Mouse (Mus musculus) adrenal gland, postnatal 36 days (tissue): ENCODE data around the gene Flcn. TPM values are rescaled to one million over a fixed set of nuclear protein-coding genes. Genes with fewer than 3 reads are reported as not detected.
A peak's percentile ranks its signal among the peaks of the same experiment; 100 is the strongest.
"Not testable (repeated sequence)": the region's sequence is repeated elsewhere in the genome, so short reads cannot be mapped to it uniquely, and the experiment has no call there.

ENCODE experiments used
- DNase-seq, 2 experiments: peaks; one replicate each; pipeline ENCODE4 v3.0.0; 2021; ENCODE audit warnings: mixed read lengths in 1 of 2
- long read RNA-seq, 2 experiments: library from polyadenylated mRNA; stranded (forward); transcript quantifications; one replicate each; pipeline ENCODE4 v2.0.0; 2021; ENCODE audit warnings: borderline sequencing depth in 2 of 2
- total RNA-seq, 2 experiments: library from RNA; stranded (reverse); gene quantifications; 2 replicates each; pipeline ENCODE4 v1.2.3; 2021

The Flcn gene
- total RNA-seq: 100 to 1,000 TPM in 1 of 2 experiments, 10 to 100 TPM in 1; 46.9 to 101 TPM
- long read RNA-seq, experiment 1, transcript Flcn-203 (13 exons, 3,437 nt): major isoform, 44 of 92 reads
- long read RNA-seq, experiment 1, partial matches to known transcripts: 14 of 92 reads
- long read RNA-seq, experiment 1, other reads (novel, unspliced or antisense): 33 of 92 reads
- long read RNA-seq, experiment 2, transcript Flcn-203 (13 exons, 3,437 nt): major isoform, 6 of 18 reads
- long read RNA-seq, experiment 2, partial matches to known transcripts: 2 of 18 reads
- long read RNA-seq, experiment 2, other reads (novel, unspliced or antisense): 10 of 18 reads

DNA sequence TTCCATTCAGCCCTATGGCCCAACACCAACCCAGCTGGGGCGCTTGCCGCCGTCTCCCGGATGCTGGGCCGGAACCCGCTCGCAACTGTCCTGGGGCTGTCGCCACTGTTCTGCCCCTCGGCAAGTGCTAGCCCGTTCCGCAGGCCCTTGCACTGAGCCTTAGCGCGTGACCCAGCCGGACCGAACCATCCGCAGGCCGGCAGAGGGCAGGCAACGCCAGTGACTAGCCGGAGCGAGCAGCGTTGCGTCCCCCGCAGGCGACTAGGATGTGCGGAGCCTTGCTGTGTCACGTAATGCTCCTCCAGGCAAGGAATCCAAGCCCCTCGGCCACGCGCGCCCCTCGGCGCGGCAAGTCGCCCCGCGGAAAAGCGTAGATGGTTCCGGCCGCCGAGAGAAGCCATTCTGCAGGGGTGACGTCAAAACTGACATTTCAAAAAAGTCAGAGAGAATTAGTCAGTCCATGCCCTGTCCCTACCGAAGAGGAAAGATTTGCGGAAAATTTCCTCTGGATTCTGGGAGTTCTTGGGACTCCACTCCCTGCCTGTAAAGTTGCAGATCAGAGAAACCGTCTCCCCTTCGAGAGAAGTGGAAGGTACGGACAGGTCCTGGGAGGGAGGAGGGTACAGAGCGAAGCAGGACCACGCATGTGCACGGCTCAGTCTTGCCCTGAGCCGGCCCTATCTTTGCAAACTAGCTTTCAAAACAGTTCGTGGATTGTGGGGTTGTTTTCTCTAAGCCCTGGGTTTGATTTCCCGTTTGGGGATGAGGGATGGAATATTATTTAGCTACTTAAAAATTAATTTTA lies at the start of gene Flcn:
Gene Flcn, minus strand, starts transcription at position 347 of the 805 bp plus-strand sequence.
- peak; percentile 89 to 90 for DNase-seq

DNA sequence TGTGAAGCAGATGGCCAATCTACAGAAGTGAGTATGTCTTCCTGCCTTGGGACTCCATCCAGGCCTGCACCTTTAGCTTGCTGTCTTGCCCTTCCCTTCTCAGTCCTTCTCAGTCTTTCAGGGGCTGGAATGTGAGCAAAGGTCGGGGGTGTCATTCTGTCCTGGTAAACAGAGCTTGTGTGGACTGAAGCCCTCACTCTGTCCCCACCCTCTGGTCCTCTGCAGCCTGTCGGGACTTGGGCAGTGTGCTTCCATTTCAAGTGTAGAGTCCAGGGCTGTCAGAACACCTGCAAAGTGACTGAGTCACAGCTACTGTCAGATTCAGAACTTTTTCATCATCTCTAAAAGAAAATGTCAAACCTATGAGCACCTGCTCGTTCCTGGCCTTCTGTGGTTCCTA lies 43.0 kb upstream of the Flcn start:
- no peak for DNase-seq

DNA sequence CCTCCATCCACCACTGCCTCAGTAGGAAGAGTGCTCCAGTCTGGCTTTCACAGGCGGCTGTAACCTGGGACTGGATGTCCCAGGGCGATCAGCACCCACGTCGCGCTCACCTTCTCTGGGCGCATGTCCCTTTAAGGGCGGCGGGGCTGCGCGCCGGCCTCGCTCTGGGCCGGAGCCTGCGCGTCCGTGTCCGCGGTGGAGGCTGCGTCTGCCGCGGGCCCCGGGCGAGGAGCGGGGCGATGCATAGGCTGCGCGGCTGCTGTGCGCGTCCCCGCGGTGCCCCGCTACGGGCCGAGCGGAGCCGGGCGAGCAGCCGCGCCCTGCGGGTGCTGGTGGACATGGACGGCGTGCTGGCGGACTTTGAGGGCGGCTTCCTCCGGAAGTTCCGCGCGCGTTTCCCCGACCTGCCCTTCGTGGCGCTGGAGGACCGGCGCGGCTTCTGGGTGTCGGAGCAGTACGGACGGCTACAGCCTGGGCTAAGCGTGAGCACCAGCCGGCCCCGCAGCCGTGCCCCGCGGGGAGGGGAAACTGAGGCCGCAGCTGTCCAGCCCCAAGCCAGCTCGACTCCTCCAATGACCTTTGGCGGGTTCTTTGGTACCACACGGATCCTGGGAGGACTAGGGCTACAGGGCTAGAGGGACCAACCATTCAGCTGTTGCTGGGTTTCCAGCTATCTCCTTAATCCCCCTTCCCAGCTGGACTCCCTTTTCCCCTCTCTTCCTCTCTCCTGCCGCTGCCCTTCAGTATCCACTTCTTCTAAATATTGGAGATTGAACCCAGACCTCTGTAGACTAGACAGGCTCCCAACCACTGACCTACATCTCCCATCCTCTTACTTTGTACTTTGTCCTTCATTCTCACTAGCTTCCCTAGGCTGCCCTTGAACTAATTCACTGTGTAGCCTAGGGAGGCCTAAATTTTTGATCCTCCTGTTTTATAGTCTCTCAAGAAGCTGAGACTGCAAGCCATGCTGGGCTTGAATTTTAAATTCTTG lies 38.4 kb upstream of the Flcn start:
- peak; percentile 87 to 88 for DNase-seq

DNA sequence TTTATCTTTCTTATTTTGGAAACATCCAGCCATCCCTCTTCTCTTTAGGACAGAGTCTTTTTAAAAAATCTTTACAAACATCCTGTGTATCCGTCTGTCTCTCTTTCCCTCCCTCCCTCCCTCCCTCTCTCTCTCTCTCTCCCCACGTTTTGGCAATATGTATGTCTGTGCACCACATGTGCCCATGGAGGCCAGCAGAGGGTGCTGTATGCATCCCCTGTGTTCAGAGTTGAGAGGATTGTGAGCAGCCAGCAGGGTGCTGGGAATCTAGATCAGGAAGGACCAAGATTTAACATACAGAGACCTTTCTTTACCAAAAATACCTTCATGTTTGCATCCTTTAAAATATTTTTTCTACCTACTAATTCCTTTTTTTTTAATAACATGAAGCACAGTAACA lies 37.3 kb upstream of the Flcn start:
- DNase-seq: peak; percentile 39 to 61

DNA sequence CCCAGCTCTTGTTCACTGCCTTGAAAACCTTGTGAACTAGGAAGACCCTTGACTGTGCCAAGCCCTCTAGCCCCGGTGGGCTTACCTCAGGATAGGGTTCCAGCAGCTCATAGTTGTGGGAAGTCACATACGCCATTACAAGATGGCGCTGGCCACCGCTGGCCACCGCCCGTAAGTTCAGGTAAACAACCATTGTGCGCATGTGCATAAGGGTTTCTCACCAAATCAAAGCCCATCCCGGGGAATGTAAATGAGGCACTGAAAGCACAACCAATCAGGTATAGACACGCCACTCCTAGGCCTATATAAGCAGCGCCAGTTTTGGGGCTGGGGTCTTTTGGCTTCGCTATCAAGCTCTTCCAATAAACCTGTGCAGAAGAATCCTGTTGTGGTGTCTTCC lies 36.5 kb upstream of the Flcn start:
- DNase-seq: no peak

DNA sequence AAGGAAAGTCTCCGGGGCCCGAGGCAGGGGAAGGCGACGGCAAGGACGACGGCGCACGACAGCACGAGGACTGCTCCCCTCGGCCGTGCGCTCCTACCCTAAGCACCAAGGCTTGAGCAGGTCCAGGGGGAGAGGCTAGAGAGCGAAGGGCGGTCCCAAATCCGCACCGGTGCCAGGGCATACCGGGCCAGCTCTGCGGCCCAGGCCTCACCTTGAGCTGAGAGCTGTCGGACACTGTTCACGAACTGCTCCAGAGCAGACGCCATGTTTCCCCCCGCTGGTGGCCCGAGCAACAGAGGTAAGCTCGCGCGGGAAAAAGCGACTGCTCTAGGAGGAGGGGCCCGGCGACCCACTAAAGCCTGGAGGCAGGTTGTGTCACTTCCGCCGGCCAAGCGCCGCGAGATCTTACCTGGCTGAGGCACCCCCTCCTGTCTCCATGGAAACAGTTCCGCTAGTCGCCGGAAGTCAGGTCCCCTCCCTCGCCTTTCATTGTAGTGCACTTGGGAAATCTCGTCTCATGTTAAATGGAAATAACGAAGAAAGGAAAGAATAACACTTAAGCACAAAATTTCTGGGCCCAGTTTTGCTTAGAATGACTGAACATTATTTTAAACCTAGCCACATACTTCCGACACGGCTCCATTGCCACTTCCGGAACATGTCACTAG lies 29.8 kb upstream of the Flcn start, which contains the start of gene Cops3:
Gene Cops3, minus strand, starts transcription at position 380 of the 668 bp plus-strand sequence.
- DNase-seq: peak; percentile 96 to 97

DNA sequence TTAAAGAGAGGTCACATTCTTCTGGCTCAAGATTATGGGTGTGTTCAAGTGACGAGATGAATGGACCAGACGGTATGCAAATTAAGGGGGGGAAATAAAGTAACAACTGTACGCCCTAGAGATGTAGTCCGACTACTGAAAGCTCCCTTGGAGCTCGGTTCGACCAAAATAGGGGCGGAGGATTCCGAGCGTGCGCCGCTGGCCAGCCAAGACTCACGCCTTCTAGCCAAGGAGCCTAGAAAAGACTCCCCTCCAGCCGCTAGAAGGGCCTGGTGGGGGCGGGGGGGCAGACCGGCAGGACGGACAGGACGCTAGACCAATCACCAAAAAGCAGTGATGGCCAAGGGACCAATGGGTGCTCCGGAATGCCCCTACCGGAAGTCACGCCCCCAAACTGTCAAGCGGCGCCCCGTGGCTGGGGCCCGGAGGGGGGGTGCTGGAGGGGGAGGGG lies 29.2 kb upstream of the Flcn start, which contains the start of gene Nt5m:
Gene Nt5m, plus strand, starts transcription at position 440 of the 451 bp plus-strand sequence.
- DNase-seq: peak; percentile 95 to 96

DNA sequence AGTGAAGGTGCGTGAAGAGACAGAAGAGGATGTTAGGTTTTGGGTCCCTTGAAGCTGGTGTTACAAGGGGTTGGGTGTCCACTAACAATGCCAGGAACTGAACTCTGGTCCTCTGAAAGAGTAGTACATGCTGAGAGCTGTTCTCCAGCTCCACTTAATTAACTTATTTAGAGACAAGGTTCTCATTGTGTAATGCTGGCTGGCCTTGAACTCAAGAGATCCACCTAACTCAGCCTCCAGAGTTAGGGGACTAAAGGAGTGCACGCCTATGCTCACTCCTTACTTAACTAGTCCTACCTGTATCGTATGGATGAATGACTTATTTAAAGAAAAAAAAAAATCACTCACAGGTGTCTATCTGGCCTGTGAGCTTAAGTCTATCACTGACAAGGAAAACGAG lies 28.6 kb upstream of the Flcn start:
- DNase-seq: no peak

DNA sequence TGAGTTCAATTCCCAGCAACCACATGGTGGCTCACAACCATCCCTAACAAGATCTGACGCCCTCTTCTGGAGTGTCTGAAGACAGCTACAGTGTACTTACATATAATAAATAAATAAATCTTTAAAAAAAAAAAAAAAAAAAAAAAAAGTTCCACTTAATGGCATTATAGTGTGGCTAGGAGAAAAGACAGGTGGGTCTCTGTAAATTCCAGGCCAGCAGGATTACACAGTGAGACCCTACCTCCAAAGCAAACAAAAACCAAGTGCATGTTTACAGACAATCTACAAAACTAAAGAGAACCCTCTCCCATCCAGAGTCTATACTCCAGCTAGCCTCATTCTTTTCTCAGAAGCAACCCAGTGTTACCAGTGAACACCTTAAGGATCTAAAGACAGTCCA lies 28.0 kb upstream of the Flcn start:
- DNase-seq: not testable (repeated sequence)

DNA sequence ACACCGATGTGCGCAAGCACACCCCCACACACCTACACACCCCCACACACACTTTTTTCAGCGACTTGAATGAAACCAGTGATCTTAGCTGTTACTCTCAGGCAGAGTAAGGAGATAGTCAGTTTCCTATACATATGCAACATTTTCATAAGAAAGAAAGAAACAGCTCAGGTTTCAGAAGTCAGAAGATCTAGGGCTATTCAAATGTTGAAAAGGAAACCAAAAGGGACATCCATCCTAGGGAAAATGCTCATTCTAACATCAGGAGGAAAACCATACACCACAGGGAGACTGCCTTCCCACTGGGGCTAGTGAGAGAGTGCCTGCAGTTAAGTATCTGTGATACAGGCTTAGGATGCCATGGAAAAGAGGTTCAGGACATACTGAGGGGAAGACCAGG lies 11.8 kb upstream of the Flcn start:
- no peak for DNase-seq

DNA sequence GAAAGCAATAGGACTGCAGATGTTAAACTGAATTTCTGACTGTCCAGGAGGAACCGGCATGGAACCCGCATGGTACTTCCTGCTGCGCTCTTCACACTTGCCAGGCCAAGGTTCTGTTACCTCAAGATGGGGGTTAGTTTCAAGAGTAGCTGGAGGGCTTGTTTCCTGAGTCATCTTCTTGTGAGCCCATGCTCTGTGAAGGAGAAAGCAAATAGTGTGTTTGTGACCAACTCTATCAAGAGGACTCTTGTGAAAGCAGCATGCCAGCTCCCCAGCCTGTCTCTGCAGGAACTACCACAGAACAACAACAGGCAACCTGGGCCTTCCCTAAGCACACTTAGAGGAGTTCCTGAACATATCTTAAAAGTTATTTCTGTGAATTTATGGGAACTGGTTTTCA lies 8.1 kb upstream of the Flcn start:
- no peak for DNase-seq

DNA sequence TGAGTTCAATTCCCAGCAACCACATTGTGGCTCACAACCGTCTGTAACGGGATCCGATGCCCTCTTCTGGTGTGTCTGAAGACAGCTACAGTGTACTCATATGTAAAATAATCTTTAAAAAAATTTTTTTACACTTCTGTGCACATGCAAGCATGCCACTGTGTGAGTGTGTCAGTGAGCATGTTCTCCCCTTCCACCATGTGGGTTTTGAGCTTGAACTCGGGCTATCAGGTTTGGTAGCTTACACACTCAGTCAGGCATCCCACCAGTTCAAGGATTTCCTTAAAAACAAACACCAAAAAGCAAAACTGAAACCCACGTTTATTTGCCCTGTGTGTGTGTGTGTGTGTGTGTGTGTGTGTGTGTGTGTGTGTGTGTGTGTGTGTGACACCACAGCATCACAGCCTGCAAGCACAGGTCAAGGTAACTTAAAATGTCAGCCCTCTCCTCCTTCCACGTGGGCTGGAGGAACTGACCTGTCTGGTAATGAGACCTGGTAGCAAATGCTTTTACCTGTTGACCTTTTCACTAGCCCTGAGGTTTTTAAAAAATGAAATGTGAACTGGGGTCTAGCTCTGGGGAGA lies 5.8 kb upstream of the Flcn start:
- DNase-seq: no peak

DNA sequence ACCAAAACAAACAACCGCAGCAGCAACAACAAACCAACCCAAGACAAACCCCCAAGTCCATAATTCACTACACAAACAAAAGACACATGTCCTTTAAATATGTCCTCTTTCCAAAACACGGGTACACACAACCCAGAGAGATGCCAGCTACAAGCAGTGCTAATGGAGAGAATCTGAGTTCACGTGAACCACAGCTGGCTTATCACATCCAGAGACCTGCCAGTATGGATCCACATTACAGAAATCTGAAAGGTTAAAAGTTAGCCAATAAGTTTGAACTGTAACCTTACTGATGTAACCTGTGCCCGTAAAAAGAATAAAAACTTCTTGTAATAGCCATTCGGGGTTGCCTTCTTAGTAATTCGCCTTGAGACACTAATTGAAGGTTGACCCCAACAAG lies 5.1 kb upstream of the Flcn start:
- DNase-seq: no peak

DNA sequence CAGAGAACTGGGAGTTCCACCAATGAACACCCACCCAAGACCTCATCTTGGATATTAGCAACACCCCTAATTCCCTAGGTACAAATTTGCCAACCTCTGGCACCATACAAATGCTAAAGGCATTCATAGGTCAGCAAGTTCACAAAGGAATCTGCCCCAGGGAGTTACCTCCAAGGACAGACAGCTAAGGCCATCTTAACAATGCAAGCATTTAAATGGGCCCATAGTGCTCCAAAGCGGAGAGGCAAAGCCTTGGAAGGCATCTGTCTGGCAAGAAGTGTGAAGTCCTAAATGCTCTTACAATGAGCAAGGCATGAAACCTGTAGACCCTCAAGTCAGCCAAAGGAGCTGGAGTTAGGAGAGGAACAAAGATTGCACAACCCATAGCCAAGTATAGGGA lies 4.5 kb upstream of the Flcn start:
- no peak for DNase-seq

DNA sequence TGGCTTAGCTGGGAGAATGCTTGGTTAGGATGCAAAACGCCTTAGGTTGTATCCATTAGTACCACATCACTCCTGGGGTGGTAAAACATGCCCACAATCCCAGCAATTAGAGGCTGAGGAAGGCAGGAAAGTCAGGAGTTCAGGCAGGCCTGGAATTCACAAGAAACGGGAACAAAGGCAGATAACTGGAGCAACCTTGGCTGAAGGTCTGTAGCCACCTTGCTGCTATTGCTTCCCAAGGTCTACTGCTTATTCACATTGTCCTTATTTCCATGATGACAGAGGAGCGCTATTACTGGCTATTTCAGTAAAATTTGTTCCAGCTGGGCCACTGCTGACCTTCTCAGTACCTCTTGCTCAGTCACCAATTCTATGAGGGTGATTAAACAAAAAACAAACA lies 3.5 kb upstream of the Flcn start:
- DNase-seq: peak; percentile 43 to 45

DNA sequence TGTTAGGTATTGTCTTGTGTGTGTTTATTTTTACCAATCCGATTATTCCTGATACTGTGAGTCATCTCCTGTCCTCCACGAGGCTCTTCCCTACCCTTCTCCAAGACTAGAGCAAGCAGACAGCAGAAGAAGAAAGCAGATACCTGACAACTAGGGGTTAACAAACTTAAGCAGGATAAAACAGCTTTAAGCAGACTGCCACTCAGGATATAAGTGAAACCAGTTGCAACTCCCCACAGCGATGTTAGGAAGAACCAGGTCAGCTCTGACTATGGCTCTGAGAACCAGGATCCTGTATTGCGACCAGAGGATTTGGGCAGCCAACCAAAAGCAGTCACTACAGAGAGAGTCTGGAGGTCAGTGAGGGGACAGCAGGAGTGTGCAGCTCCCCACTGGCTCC lies 1.4 kb upstream of the Flcn start:
- peak in 1 of 2 experiments; percentile 32 for DNase-seq

DNA sequence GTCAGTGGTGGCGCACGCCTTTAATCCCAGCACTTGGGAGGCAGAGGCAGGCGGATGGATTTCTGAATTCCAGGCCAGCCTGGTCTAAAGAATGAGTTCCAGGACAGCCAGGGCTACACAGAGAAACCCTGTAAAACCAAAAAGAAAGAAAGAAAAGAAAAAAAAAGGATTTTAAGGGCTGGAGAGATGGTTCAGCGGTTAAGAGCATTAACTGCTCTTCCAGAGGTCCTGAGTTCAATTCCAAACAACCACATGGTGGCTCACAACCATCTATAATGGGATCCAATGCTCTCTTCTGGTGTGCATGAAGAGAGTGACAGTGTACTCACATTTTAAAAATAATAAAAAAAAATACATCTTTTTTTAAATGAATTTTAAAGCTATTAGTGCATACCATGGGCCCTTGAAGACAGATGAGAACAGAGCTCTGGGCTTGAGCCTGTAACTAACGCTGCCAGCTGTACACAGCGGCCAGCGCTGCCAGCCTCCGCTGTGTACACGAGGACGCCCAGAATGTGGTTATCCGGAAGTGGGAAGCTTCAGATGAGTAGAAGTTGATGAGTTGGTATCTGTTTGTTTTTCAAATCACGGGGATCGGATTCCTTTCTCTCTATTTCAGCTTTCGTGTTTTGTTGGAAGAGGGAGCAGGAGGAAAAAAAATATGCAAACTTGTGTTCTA lies 803 bp upstream of the Flcn start:
- DNase-seq: no peak

DNA sequence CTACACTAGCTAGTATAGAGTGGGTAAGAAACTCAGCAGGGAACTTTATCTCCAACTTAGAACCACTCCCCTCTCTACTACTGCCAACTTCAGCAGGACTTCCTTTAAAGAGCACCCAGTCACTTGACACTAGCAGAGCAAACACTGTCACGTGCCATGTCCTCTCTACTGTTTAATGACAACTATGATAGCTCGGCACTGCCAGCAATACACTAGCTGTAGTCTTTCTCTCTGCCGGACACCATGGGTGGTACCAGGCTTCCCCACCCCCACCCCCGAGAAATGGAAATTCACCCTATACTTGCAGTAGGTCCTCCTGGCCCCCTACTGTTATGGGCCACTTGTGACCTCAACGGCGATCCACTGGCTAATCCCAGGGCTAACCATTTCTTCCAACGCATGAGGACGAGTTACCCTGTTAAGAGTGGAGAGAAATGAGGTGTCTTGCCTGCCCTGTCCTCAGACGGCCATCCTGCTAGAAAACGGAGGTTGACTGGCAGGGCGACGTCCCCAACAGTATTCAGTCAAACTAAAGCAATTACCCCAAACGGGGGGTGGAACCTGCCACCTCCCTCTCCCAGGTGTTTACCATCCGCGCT lies 646 bp downstream of the Flcn start:
- DNase-seq: peak; percentile 32 to 49

DNA sequence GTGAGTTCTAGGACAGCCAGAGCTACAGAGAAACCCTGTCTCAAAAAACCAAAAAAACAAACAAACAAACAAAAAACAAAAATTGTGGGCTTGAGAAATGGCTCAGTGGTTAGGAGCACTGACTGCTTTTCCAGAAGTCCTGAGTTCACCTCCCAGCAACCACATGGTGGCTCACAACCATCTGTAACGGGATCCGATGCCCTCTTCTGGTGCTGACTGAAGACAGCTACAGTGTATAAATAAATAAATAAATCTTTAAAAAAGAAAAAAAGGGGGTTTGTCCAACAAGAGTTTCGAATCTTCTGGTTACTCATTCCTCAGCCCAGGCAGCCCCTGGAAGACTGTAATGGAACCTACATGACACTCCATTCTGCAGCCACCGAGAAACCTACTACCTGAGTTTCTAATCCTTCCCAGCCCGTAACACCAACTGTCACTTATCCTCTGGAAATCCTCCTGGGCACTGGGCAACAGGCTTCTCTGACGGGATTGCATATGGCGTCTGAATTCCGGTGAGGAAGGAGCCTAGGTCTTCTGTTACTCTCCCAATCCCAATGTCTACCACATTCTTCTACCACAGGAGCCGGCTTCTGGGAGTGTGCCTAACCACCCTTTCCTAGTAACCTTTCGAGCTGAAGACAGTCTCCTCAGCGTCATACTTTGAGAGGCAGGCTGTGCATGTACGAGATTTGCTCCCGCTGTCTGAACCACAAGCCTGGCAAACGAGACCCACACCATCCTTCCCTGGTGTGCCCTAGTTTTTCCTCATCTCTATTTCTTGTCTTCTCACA lies 1.5 kb downstream of the Flcn start:
- no peak for DNase-seq
